Mouse (Mus musculus) heart, postnatal 36 days (tissue): Measurements from ENCODE around the gene Ube2dnl1. TPM values are rescaled to one million over a fixed set of nuclear protein-coding genes. Genes with fewer than 3 reads are reported as not detected.

Experiments used
- DNase-seq, 2 experiments: peaks; one replicate each; pipeline ENCODE4 v3.0.0; 2021 to 2022
- intact Hi-C: fragments of 180-260 bp; cut with DNase I; formaldehyde crosslinking; loops from one replicate; pipeline ENCODE4 v1.15.1; 2025
- total RNA-seq, 2 experiments: library from RNA; stranded (reverse); gene quantifications; 2 replicates each; pipeline ENCODE4 v1.2.3; 2021

Gene Ube2dnl1
- not detected for total RNA-seq

DNA sequence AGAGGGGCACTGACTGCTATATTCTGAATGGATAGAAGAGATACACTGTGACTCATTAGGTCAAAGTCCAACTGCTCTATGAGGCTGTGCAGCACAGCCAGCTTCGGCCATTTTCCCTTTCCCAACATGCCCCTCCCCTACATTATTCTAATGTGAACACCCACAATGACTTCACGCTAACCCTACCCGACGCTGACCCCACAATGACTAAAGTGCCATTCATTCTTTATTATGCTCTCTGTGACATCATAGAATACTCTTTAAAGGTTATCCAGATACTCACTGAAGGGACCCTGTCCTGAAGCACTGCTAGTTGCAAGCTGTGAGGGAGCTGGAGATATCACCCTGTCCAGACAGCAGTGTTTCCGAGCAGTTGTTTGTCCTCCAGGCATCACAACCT is at the start of gene Ube2dnl1:
TSS of gene Ube2dnl1 (plus strand) at position 301 of the 400 bp plus-strand sequence.
- DNase-seq: no peak
- intact Hi-C loops: no loop called here

- intact Hi-C loops: no loop called here
- DNase-seq: no peak
Measured at GRCm38 (mm10) chrX:114895489-114895888, 9.3 kb upstream of the Ube2dnl1 start.

- no peak for DNase-seq
- intact Hi-C loops: no loop called here
Measured at GRCm38 (mm10) chrX:114897506-114897905, 7.3 kb upstream of the Ube2dnl1 start.

- no peak for DNase-seq
- intact Hi-C loops: no loop called here
Measured at GRCm38 (mm10) chrX:114903391-114903790, 1.4 kb upstream of the Ube2dnl1 start.

DNA sequence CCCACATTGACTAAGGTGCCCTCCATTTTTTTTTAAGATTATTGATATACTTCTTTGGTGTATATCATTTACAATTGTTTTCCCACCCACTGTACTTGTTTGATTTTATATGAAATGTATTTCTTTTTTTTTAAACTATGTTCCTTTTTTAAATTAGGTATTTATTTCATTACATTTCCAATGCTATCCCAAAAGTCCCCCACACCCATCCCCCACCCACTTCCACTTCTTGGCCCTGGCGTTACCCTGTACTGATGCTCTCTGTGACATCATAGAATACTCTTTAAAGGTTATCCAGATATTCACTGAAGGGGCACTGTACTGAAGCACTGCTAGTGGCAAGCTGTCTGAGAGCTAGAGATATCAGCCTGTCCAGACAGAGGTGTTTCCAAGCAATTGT is 2.5 kb downstream of the Ube2dnl1 start, which contains the start of gene Ube2dnl2:
TSS of gene Ube2dnl2 (plus strand) at position 301 of the 400 bp plus-strand sequence.
- no peak for DNase-seq
- intact Hi-C loops: no loop called here

GRCm38 (mm10) chrX:114955066-114955465 is 50.3 kb downstream of the Ube2dnl1 start:
- no peak for DNase-seq
- intact Hi-C loops: no loop called here

Other genes starting within 250 kb of the Ube2dnl1 start
- not detected for gene Ube2dnl2, start 2.6 kb downstream of the Ube2dnl1 start, total RNA-seq